Mouse (Mus musculus): ENCODE measurements around the gene Mien1. TPM values are rescaled to one million over a fixed set of nuclear protein-coding genes. Genes with fewer than 3 reads are reported as not detected.

Mien1 gene
- total RNA-seq, 2 experiments from 2014 or later, result 53.0 to 66.2 TPM

DNA sequence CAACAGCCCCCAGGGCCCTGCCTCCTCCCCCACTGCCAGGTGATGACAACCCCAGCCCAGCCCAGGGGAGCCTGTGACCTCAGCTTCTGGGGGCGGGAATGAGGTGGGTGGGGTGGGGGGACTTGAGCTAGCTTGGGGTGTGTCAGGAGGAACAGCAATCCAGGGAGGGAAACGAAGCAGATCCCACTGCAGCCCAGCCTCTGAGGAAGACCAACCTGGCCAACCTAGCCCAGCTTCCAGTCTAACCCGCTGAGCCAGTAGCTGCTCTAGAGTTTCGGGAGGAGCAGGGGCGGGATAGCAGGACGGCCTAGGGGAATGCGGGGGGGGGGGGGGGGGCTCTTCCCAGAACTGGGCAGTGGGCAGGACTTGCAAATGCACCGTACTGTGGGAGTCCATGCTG, 46.8 kb downstream of the Mien1 start:
- DNase-seq, result no peak
- intact Hi-C loops (cut with DNase I), result no loop called here

DNA sequence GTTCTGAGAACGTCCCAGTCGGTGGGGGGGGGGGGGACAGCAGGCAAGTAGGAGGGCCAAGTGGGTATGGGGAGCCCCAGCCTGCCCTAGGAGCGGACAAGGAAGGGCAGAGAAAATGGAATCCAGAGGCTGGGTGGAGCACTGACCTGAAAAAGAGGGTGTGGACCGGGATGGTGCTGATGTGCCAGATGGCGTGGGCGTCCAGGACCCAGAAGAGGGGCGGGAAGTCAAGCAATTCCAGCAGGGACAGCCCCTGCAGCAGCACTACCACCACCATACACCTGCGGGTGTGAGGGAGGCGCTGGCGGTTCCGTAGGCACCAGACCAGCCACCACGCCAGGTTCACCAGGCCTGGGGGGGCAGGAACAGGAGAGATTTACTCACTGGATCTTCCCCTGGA, 48.6 kb downstream of the Mien1 start:
- DNase-seq, result no peak
- intact Hi-C loops (cut with DNase I), result no loop called here

DNA sequence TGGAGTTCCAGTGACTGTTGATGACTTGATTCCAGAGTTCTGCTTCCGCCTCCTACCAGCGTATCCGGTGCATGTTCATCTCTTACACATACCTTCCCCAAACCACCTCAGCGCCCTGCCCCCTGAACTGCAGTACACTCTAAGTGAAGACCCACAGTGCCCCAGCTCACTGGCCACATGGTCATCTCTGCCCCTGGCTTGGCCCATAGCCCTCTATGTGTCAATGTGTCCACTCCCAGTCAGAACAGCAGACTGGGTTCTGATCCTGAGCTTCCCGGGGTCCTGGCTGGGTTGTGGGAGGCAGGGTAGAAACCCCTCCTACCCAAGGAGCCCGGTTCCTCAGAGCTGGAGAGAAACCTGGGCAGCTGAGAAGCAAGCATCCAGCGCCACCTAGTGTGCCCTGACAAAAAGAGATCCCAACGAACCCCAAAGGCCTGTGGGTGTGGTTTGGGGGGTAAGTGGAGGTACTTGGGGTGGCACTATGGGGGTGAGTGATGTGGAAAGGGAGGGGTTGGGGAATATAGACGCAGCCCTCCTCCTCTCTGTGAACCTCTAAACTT, 49.5 kb downstream of the Mien1 start:
- intact Hi-C loops (cut with DNase I), result loop anchor here (1.0 kb wide), 2 partner anchors 47 to 124 kb away; no protein-coding TSS in a partner anchor
- peak in 1 of 2 experiments; percentile 53 for DNase-seq

DNA sequence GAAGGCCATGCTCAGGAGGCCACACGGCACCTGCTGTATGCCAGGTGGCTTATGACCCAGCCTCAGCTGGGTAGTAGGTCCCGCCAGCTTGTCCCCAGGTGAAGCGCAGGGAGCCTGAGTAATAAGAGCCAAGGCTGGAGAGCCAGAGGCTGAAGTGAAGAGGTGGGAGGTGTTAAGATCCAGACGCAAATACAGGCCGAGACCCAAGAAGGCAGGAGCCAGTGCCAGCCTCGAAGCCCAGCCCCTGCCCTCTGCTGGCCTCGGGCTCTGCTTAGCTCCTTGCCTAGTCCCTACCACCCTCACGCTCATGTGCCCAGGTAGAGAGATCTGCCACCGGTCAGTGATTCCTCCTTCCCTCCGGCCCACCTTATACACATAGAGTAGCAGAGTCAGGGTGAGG, 50.5 kb downstream of the Mien1 start:
- intact Hi-C loops (cut with DNase I), result no loop called here
- no peak for DNase-seq

Other genes starting within 250 kb of the Mien1 start
- 10 to 100 TPM; 38.0 to 40.6 TPM for gene Med1, start 245.7 kb downstream of the Mien1 start, total RNA-seq (2021)
- 10 to 100 TPM; 22.5 to 25.2 TPM for gene Cdk12, start 235.9 kb downstream of the Mien1 start, total RNA-seq (2021)
- gene Neurod2, start 109.3 kb downstream of the Mien1 start, total RNA-seq (2021), result not detected
- gene Ppp1r1b, start 90.6 kb downstream of the Mien1 start, total RNA-seq (2021), result 1 to 10 TPM; 4.6 to 7.0 TPM
- 10 to 100 TPM; 21.5 to 26.8 TPM for gene Stard3, start 80.6 kb downstream of the Mien1 start, total RNA-seq (2021)
- 1,000 to 10,000 TPM; 1,783 to 3,188 TPM for gene Tcap, start 55.2 kb downstream of the Mien1 start, total RNA-seq (2021)
- 1 to 10 TPM in 1 of 2 experiments, under 1 TPM in 1; 0.76 to 1.6 TPM for gene Pnmt, start 52.5 kb downstream of the Mien1 start, total RNA-seq (2021)
- gene Pgap3, start 38.5 kb downstream of the Mien1 start, total RNA-seq (2021), result 1 to 10 TPM; 8.5 to 9.2 TPM
- gene Erbb2, start 26.5 kb downstream of the Mien1 start, total RNA-seq (2021), result 10 to 100 TPM in 1 of 2 experiments, 1 to 10 TPM in 1; 7.2 to 10.6 TPM
- gene Grb7, start 7.4 kb upstream of the Mien1 start, total RNA-seq (2021), result under 1 TPM; 0.14 to 0.31 TPM
- under 1 TPM; 0.44 to 0.84 TPM for gene Ikzf3, start 107.0 kb upstream of the Mien1 start, total RNA-seq (2021)
- gene Zpbp2, start 112.1 kb upstream of the Mien1 start, total RNA-seq (2021), result not detected
- 10 to 100 TPM; 39.3 to 40.4 TPM for gene Ormdl3, start 148.4 kb upstream of the Mien1 start, total RNA-seq (2021)
- not detected for gene Lrrc3c, start 159.3 kb upstream of the Mien1 start, total RNA-seq (2021)
- 1 to 10 TPM; 5.4 to 6.4 TPM for gene Gm12355, start 186.7 kb upstream of the Mien1 start, total RNA-seq (2021)
- gene Gsdma3, start 187.4 kb upstream of the Mien1 start, total RNA-seq (2021), result 1 to 10 TPM; 3.0 to 3.3 TPM
- gene Gsdma2, start 207.8 kb upstream of the Mien1 start, total RNA-seq (2021), result not detected
- not detected for gene Gsdma, start 225.4 kb upstream of the Mien1 start, total RNA-seq (2021)
- gene Psmd3, start 243.6 kb upstream of the Mien1 start, total RNA-seq (2021), result 100 to 1,000 TPM; 102 to 104 TPM